Mouse (Mus musculus): Measurements from ENCODE around the gene Sspo.

DNA sequence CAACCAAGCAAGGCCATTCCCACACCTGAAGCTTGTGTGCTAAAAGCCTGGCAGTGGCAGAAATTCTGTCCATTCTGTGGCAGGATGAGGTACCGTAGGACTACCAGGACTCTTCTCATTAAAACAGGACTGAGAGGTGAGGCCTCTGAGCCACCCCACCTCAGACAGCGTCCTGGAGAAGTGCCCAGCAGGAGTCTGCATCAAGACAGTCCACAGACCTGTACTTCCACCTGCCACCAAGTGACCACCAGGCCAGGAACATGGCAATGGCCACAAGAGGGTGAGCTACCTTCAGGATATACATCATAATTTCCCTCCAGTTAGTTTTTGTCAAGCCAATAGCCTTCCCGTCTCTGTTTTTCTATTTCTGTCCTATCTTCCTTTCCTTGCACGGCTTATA is 35.9 kb upstream of the Sspo start:
- no peak for TF ChIP-seq CTCF (IDR thresholded peaks at IDR 0.05; ENCODE audit: control insufficient read depth, insufficient read depth, insufficient read length)
- TF ChIP-seq USF1 (IDR thresholded peaks at IDR 0.05; ENCODE audit: low read depth): no peak
- TF ChIP-seq FOSL1 (IDR thresholded peaks at IDR 0.05; ENCODE audit: insufficient read depth, low read length, poor library complexity, severe bottlenecking): no peak

Measured in C2C12 (cell line).